Mouse (Mus musculus) hindbrain, embryonic 14.5 days (tissue): ENCODE measurements at regions not wholly inside any gene's neighbourhood (a gene's known extent, or its start where the extent isn't known, plus 50 kb on each side); places are given as distances from the start of the nearest gene placed in this dataset.
A peak's percentile ranks its signal among the peaks of the same experiment; 100 is the strongest.

Source experiments
- ATAC-seq: fragments of 200-750 bp; cut with Nextera tagmentation; 2 replicates; pipeline ENCODE4 v1.8.0; 2017; ENCODE audit warnings: moderate number of reproducible peaks, mild to moderate bottlenecking, moderate TSS enrichment, moderate library complexity; ENCODE audit not compliant: low FRiP score
- DNase-seq: peaks from one replicate; pipeline ENCODE4 v3.0.0-alpha.2; 2015; ENCODE audit warnings: low spot score
- H3K27ac ChIP-seq: fragments of 300-500 bp; sonication (generic); 2 replicates; pipeline ENCODE4 v1.5.1; 2014; ENCODE audit warnings: mild to moderate bottlenecking, moderate library complexity
- H3K27me3 ChIP-seq: fragments of 300-500 bp; sonication (generic); 2 replicates; pipeline ENCODE4 v1.6.1; 2014; ENCODE audit warnings: mild to moderate bottlenecking, low read length, mixed read lengths; ENCODE audit not compliant: control insufficient read depth, insufficient read depth
- H3K36me3 ChIP-seq: fragments of 300-500 bp; sonication (generic); replicated peaks from 2 replicates; pipeline ENCODE4 v1.6.1; 2014; ENCODE audit not compliant: control insufficient read depth, insufficient read depth
- H3K4me1 ChIP-seq: fragments of 300-500 bp; sonication (generic); replicated peaks from 2 replicates; pipeline ENCODE4 v1.6.1; 2014; ENCODE audit warnings: antibody characterized with exemption, low read length, mixed read lengths; ENCODE audit not compliant: control insufficient read depth, insufficient read depth
- H3K4me2 ChIP-seq: fragments of 300-500 bp; sonication (generic); replicated peaks from 2 replicates; pipeline ENCODE4 v1.6.1; 2014; ENCODE audit warnings: mild to moderate bottlenecking, moderate library complexity
- H3K4me3 ChIP-seq: fragments of 300-500 bp; sonication (generic); replicated peaks from 2 replicates; pipeline ENCODE4 v1.5.1; 2014; ENCODE audit warnings: mild to moderate bottlenecking, low read length
- H3K9ac ChIP-seq: fragments of 300-500 bp; sonication (generic); 2 replicates; pipeline ENCODE4 v1.6.1; 2014
- H3K9me3 ChIP-seq: fragments of 300-500 bp; sonication (generic); 2 replicates; pipeline ENCODE4 v1.6.1; 2016; ENCODE audit warnings: low read length; ENCODE audit not compliant: control insufficient read depth
- whole genome bisulfite sequencing: fragments of 180-500 bp; shearing (Covaris S2); extraction: QIAGEN DNeasy Blood & Tissue Kit; methylation state at CpG from one replicate; pipeline ENCODE4 v1.1.7; 2014; 5-methylcytosine and 5-hydroxymethylcytosine counted together

GRCm38 (mm10) chr15:36701846-36702245 lies 305.7 kb downstream of the Zfp706 start:
- Histone ChIP-seq H3K4me1 (no peaks in the 10 kb centered on the region), H3K9me3 (no peaks in the 10 kb centered on the region), H3K36me3 (no peaks in the 10 kb centered on the region), H3K27me3 (no peaks in the 10 kb centered on the region), H3K4me3 (no peak overlapping the region), H3K4me2 (no peak overlapping the region), H3K27ac (no peak overlapping the region), H3K9ac (no peak overlapping the region)
- 48% methylated on average over 8 of the region's 8 CpGs for WGBS
- DNase-seq: no peak
- ATAC-seq: no peak

- ATAC-seq: no peak
- Histone ChIP-seq H3K4me1 (0 out of 2 replicates have a peak, but pooled peaks cover 2% of the 10 kb centered on the region), H3K9me3 (no peaks in the 10 kb centered on the region), H3K27me3 (no peaks in the 10 kb centered on the region), H3K4me3 (no peak overlapping the region), H3K9ac (no peak overlapping the region), H3K4me2 (no peak overlapping the region), H3K36me3 (no peaks in the 10 kb centered on the region), H3K27ac (no peak overlapping the region)
- WGBS: 86% methylated on average over 5 of the region's 5 CpGs
- no peak for DNase-seq
Observed at GRCm38 (mm10) chr15:36700196-36700595, 307.4 kb downstream of the Zfp706 start.

GRCm38 (mm10) chr15:36695199-36696129 lies 312.1 kb downstream of the Zfp706 start:
- DNase-seq: peak; percentile 76
- Histone ChIP-seq H3K4me1 (0 out of 2 replicates have a peak, but pooled peaks cover 5% of the 10 kb centered on the region), H3K4me2 (peak overlapping the region; percentile 55), H3K27me3 (no peaks in the 10 kb centered on the region), H3K36me3 (no peaks in the 10 kb centered on the region), H3K9me3 (no peaks in the 10 kb centered on the region), H3K27ac (no peak overlapping the region), H3K9ac (peak overlapping the region; percentile 51), H3K4me3 (peak overlapping the region; percentile 33)
- ATAC-seq: peak; percentile 90
- WGBS: 28% methylated on average over 14 of the region's 14 CpGs

GRCm38 (mm10) chr15:36691002-36691652 lies 316.4 kb downstream of the Zfp706 start:
- Histone ChIP-seq H3K27ac (no peak overlapping the region), H3K9me3 (no peaks in the 10 kb centered on the region), H3K27me3 (no peaks in the 10 kb centered on the region), H3K9ac (no peak overlapping the region), H3K36me3 (no peaks in the 10 kb centered on the region), H3K4me2 (peak overlapping the region; percentile 24), H3K4me3 (no peak overlapping the region), H3K4me1 (0 out of 2 replicates have a peak, but pooled peaks cover 5% of the 10 kb centered on the region)
- DNase-seq (no peak), ATAC-seq (peak; percentile 55)
- 61% methylated on average over 15 of the region's 15 CpGs for WGBS

- no peak overlapping the region for H3K4me2 ChIP-seq
- no peak overlapping the region for H3K4me3 ChIP-seq
- no peak overlapping the region for H3K27ac ChIP-seq
- 83% methylated on average over 7 of the region's 7 CpGs for WGBS
- H3K36me3 ChIP-seq: no peaks in the 10 kb centered on the region
- ATAC-seq (no peak), DNase-seq (no peak)
- 0 out of 2 replicates have a peak, but pooled peaks cover under 1% of the 10 kb centered on the region for H3K4me1 ChIP-seq
- H3K9me3 ChIP-seq: no peaks in the 10 kb centered on the region
- H3K9ac ChIP-seq: no peak overlapping the region
- no peaks in the 10 kb centered on the region for H3K27me3 ChIP-seq
Observed at GRCm38 (mm10) chr15:36689881-36690280, 317.7 kb downstream of the Zfp706 start.

- Histone ChIP-seq H3K9me3 (no peaks in the 10 kb centered on the region), H3K4me2 (no peak overlapping the region), H3K4me3 (no peak overlapping the region), H3K27ac (no peak overlapping the region), H3K4me1 (no peaks in the 10 kb centered on the region), H3K27me3 (no peaks in the 10 kb centered on the region), H3K9ac (no peak overlapping the region), H3K36me3 (no peaks in the 10 kb centered on the region)
- 86% methylated on average over 3 of the region's 3 CpGs for WGBS
- DNase-seq (no peak), ATAC-seq (no peak)
Observed at GRCm38 (mm10) chr15:36689301-36689700, 318.3 kb downstream of the Zfp706 start.

- Histone ChIP-seq H3K4me2 (peak overlapping the region; percentile 12; the same call in 1 of the 2 replicates), H3K4me3 (no peak overlapping the region), H3K27me3 (no peaks in the 10 kb centered on the region), H3K36me3 (no peaks in the 10 kb centered on the region), H3K27ac (no peak overlapping the region), H3K4me1 (no peaks in the 10 kb centered on the region), H3K9ac (no peak overlapping the region), H3K9me3 (no peaks in the 10 kb centered on the region)
- no peak for ATAC-seq
- WGBS: 15% methylated on average over 17 of the region's 17 CpGs
- DNase-seq: no peak
Observed at GRCm38 (mm10) chr15:36688051-36688754, 319.4 kb downstream of the Zfp706 start.

GRCm38 (mm10) chr15:36684684-36685083 lies 322.9 kb downstream of the Zfp706 start:
- H3K27ac ChIP-seq: no peak overlapping the region
- no peak overlapping the region for H3K9ac ChIP-seq
- no peaks in the 10 kb centered on the region for H3K4me1 ChIP-seq
- 83% methylated on average over 7 of the region's 7 CpGs for WGBS
- no peaks in the 10 kb centered on the region for H3K27me3 ChIP-seq
- H3K4me2 ChIP-seq: no peak overlapping the region
- no peak overlapping the region for H3K4me3 ChIP-seq
- ATAC-seq (no peak), DNase-seq (no peak)
- H3K36me3 ChIP-seq: no peaks in the 10 kb centered on the region
- H3K9me3 ChIP-seq: no peaks in the 10 kb centered on the region

GRCm38 (mm10) chr15:36682832-36683231 lies 324.7 kb downstream of the Zfp706 start:
- no peaks in the 10 kb centered on the region for H3K4me1 ChIP-seq
- no peak overlapping the region for H3K4me3 ChIP-seq
- ATAC-seq (no peak), DNase-seq (no peak)
- WGBS: 59% methylated on average over 6 of the region's 6 CpGs
- H3K36me3 ChIP-seq: no peaks in the 10 kb centered on the region
- H3K4me2 ChIP-seq: no peak overlapping the region
- no peak overlapping the region for H3K9ac ChIP-seq
- H3K9me3 ChIP-seq: no peaks in the 10 kb centered on the region
- H3K27ac ChIP-seq: no peak overlapping the region
- no peaks in the 10 kb centered on the region for H3K27me3 ChIP-seq
